Mouse (Mus musculus) limb, embryonic 12.5 days (tissue): ENCODE measurements around the gene Kiss1r. TPM values are rescaled to one million over a fixed set of nuclear protein-coding genes. Genes with fewer than 3 reads are reported as not detected.
A peak's percentile ranks its signal among the peaks of the same experiment; 100 is the strongest.

Source experiments
- ATAC-seq: fragments of 200-750 bp; cut with Nextera tagmentation; 2 replicates; pipeline ENCODE4 v1.8.0; 2017; ENCODE audit warnings: low read depth, moderate TSS enrichment; ENCODE audit not compliant: insufficient number of reproducible peaks, insufficient read depth, low FRiP score, low TSS enrichment
- H3K27ac ChIP-seq: fragments of 300-500 bp; sonication (generic); 2 replicates; pipeline ENCODE4 v1.5.1; 2016; ENCODE audit warnings: mild to moderate bottlenecking, moderate library complexity
- H3K27me3 ChIP-seq: fragments of 300-500 bp; sonication (generic); 2 replicates; pipeline ENCODE4 v1.6.1; 2016; ENCODE audit warnings: mild to moderate bottlenecking, moderate library complexity
- H3K36me3 ChIP-seq: fragments of 300-500 bp; sonication (generic); 2 replicates; pipeline ENCODE4 v1.6.1; 2016; ENCODE audit warnings: mild to moderate bottlenecking, moderate library complexity
- H3K4me1 ChIP-seq: fragments of 300-500 bp; sonication (generic); replicated peaks from 2 replicates; pipeline ENCODE4 v1.6.1; 2016
- H3K4me2 ChIP-seq: fragments of 300-500 bp; sonication (generic); 2 replicates; pipeline ENCODE4 v1.6.1; 2016; ENCODE audit warnings: mild to moderate bottlenecking, moderate library complexity
- H3K4me3 ChIP-seq: fragments of 300-500 bp; sonication (generic); replicated peaks from 2 replicates; pipeline ENCODE4 v1.5.1; 2016; ENCODE audit warnings: mild to moderate bottlenecking
- H3K9ac ChIP-seq: fragments of 300-500 bp; sonication (generic); replicated peaks from 2 replicates; pipeline ENCODE4 v1.6.1; 2016; ENCODE audit warnings: mild to moderate bottlenecking, moderate library complexity
- H3K9me3 ChIP-seq: fragments of 300-500 bp; sonication (generic); 2 replicates; pipeline ENCODE4 v1.6.1; 2016; ENCODE audit warnings: mild to moderate bottlenecking, moderate library complexity
- WGBS: fragments of 180-500 bp; shearing (Covaris S2); methylation state at CpG from one replicate; pipeline ENCODE4 v1.1.7; 2016; 5-methylcytosine and 5-hydroxymethylcytosine counted together
- polyA plus RNA-seq: library from polyadenylated mRNA; unstranded; fragments of >200 nt; fragmentation: Nextera tagmentation; extraction: Ambion mirVana; gene quantifications from 2 replicates; pipeline ENCODE4 v1.2.1, GENCODE M21; 2016

The Kiss1r gene
- polyA plus RNA-seq, 1 experiment from 2014 or later = 1.2 TPM

GRCm38 (mm10) chr10:79959847-79960601, 43.3 kb downstream of the Kiss1r start, which contains the start of gene Wdr18:
Gene Wdr18, plus strand, starts transcription at chr10:79960152.
- Histone ChIP-seq H3K9ac (peak within 1 kb of the TSS; percentile 83), H3K4me1 (peaks cover 28% of the 10 kb centered on the region), H3K27me3 (no peaks in the 10 kb centered on the region), H3K9me3 (no peaks in the 10 kb centered on the region), H3K27ac (peak within 1 kb of the TSS; percentile 75), H3K4me3 (peak within 1 kb of the TSS; percentile 97), H3K4me2 (peak within 1 kb of the TSS; percentile 74), H3K36me3 (peaks cover 39% of the 10 kb centered on the region)
- WGBS = under 1% methylated on average over 61 of the region's 61 CpGs
- ATAC-seq = peak; percentile 96

DNA sequence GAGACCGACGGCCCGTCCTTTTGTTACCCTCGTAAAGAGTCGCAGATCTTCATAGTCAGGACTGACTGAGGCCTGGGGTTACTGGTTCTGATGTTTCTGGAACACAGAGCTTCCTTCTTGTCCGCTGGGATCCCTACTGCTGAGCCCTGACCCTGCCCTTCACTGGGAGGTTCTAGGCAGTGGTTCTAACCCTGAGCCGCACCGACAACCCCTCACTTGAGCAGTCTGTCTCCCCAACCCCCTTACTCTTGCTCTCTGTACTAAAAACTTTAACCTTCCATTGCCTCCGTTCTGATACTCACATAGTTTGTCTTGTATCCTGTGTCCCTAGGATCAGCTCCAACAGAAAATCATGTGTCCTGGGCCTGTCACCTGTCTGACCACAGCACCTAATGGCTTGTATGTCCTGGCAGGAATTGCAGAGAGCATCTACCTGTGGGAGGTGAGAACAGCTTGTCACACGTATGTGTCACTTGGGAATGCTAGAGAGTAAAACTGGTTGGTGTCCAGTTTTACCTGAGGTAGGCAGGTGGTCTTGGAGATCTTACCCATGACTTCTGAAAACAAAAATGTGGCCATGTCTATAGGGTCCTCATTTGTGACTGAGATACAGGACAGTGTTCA, 44.0 kb downstream of the Kiss1r start:
- H3K27me3 ChIP-seq = no peaks in the 10 kb centered on the region
- peak overlapping the region; percentile 74 for H3K4me2 ChIP-seq
- peaks cover 47% of the 10 kb centered on the region for H3K36me3 ChIP-seq
- H3K4me3 ChIP-seq = peak overlapping the region; percentile 97
- H3K4me1 ChIP-seq = peaks cover 21% of the 10 kb centered on the region
- no peaks in the 10 kb centered on the region for H3K9me3 ChIP-seq
- 16% methylated on average over 10 of the region's 10 CpGs for WGBS
- ATAC-seq = no peak
- peak overlapping the region; percentile 83 for H3K9ac ChIP-seq
- H3K27ac ChIP-seq = no peak overlapping the region; the same call in 1 of the 2 replicates

DNA sequence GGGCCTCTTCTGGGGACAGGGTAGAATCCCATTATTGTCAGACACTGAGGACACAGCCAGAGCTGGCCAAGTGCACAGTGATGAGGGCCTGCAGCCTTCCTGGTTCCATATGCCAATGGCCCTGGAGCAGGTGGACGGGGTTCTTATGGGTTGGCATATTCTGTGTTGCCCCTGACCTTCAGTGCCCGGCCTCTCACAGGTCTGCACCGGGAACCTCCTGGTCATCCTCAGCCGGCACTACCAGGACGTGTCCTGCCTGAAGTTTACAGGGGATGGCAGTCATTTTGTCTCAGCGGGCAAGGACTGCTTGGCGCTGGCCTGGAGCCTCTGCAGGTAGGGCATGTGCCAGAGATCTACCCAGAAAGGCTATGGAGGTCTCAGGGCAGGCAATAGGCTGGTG, 48.0 kb downstream of the Kiss1r start:
- Histone ChIP-seq H3K4me3 (no peak overlapping the region), H3K4me2 (no peak overlapping the region), H3K9ac (no peak overlapping the region), H3K27ac (no peak overlapping the region), H3K4me1 (peaks cover 10% of the 10 kb centered on the region), H3K36me3 (peaks cover 79% of the 10 kb centered on the region), H3K27me3 (peaks cover 9% of the 10 kb centered on the region), H3K9me3 (no peaks in the 10 kb centered on the region)
- WGBS = 93% methylated on average over 7 of the region's 7 CpGs
- no peak for ATAC-seq

DNA sequence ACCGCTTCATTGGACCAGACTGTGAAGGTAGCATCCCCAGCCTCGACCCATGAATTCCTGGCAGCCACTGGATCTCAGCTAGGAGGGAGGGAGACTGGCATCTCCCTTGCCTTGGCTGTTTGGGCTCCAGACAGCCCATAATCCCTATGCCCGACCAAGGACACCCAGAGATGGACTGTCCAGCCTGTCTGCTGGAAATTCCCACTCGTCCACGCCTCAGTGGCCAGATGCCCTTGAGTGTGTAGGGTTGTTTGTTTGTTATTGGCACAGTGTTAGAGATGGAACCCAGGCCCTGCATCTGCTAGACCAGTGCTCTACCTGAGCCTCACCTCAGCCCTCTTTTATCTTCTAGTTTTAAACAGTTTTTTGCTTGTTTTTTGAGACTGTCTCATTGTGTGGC, 48.6 kb downstream of the Kiss1r start:
- H3K27me3 ChIP-seq = peaks cover 14% of the 10 kb centered on the region
- H3K4me2 ChIP-seq = no peak overlapping the region
- no peak overlapping the region for H3K9ac ChIP-seq
- no peak overlapping the region for H3K27ac ChIP-seq
- 87% methylated on average over 5 of the region's 5 CpGs for WGBS
- H3K36me3 ChIP-seq = peaks cover 79% of the 10 kb centered on the region
- no peak for ATAC-seq
- no peaks in the 10 kb centered on the region for H3K9me3 ChIP-seq
- H3K4me1 ChIP-seq = peaks cover 10% of the 10 kb centered on the region
- H3K4me3 ChIP-seq = no peak overlapping the region

DNA sequence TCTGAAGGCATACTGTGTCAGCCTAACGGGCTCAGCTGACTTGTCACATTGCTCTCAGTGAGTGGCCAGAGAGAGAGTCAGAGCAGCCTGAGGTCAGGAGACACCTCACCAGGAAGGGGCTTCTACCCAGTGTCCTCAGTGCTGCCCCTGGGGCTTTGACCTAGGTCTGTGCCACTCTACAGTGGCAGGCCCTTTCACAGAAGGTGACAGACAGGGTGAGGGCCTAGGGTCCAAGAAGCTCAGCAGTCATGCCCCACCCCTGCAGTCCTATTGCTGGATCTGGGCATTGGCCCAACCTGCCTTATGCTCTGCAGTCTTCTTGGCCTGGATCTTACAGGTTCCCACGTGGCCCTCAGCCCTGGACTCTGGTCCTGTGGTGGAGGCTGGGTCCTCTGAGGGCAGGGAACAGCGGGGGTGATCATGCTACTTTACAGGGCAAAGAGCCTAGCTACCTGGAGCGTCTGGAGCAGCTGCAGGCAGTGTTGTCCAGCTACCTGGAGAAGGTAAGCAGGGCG, 50.2 kb downstream of the Kiss1r start:
- no peak overlapping the region for H3K9ac ChIP-seq
- no peak overlapping the region for H3K4me3 ChIP-seq
- no peaks in the 10 kb centered on the region for H3K9me3 ChIP-seq
- H3K27me3 ChIP-seq = peaks cover 30% of the 10 kb centered on the region
- H3K4me1 ChIP-seq = peaks cover 14% of the 10 kb centered on the region
- no peak overlapping the region for H3K27ac ChIP-seq
- 90% methylated on average over 5 of the region's 5 CpGs for WGBS
- peaks cover 70% of the 10 kb centered on the region for H3K36me3 ChIP-seq
- ATAC-seq = no peak
- H3K4me2 ChIP-seq = no peak overlapping the region

DNA sequence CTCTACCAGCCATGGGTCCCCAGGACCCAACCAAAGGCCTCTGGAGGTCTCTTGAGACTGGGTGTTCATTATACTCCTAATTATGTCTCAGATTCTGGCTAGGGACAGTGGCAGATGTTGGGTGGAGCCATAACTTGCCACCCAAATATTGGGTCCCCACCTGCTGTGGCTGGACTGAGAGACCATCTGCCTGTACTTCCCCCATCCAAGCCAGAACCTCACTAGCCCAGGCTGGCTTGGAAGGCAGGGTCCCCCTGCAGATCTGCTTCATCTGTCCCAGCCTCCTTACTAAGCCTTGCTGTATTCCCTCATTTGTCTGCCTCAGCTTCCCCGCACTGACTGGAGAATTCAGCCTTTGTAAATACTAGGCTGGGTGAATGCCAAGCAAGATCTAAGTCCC, 51.4 kb downstream of the Kiss1r start:
- no peak for ATAC-seq
- WGBS = 97% methylated on average over 1 of the region's 1 CpGs
- Histone ChIP-seq H3K4me1 (peaks cover 14% of the 10 kb centered on the region), H3K4me2 (no peak overlapping the region), H3K36me3 (peaks cover 58% of the 10 kb centered on the region), H3K9me3 (no peaks in the 10 kb centered on the region), H3K27ac (no peak overlapping the region), H3K27me3 (peaks cover 41% of the 10 kb centered on the region), H3K4me3 (no peak overlapping the region), H3K9ac (no peak overlapping the region)

GRCm38 (mm10) chr10:79969124-79969568, 52.4 kb downstream of the Kiss1r start:
- peaks cover 54% of the 10 kb centered on the region for H3K36me3 ChIP-seq
- H3K4me1 ChIP-seq = peaks cover 14% of the 10 kb centered on the region
- H3K9ac ChIP-seq = no peak overlapping the region
- H3K4me2 ChIP-seq = no peak overlapping the region
- WGBS = 16% methylated on average over 3 of the region's 3 CpGs
- no peak overlapping the region for H3K4me3 ChIP-seq
- no peak for ATAC-seq
- no peaks in the 10 kb centered on the region for H3K9me3 ChIP-seq
- H3K27me3 ChIP-seq = peaks cover 49% of the 10 kb centered on the region
- no peak overlapping the region for H3K27ac ChIP-seq

DNA sequence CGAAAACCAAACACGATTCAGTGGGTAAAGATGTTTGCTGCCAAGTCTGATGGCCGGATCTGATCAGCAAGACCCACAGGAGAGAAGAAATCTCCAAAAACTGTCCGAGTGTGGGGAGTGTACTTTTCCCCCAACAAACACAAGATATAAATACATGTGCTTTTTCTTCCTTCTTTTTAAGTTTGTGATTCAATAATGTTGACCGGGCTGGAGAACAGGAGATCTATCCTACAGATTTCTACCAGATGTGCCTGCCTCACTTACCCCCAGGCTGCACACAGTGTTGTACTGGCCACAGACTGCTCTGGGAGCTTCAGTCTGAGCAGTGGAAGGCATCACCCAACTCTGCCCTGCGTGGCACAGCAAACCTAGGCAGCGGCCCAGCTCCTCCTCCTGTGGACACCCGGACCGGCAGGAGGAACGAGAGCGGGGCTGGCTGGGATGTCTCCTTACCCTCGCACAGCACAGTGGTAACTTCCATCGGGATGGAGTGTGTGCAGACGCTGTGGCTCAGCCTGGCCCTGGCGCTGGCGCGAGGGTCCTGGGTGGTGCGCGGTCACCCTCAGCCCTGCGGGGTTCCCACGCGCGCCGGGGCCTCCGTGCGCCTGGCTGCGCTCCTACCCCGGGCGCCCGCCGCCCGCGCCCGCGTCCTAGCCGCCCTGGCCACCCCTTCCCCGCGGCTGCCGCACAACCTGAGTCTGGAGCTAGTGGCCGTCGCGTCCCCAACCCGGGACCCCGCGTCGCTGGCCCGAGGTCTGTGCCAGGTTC, 53.8 kb downstream of the Kiss1r start, which contains the start of gene Grin3b:
Gene Grin3b, plus strand, starts transcription at position 301 of the 768 bp plus-strand sequence.
- ATAC-seq = 0 out of 2 replicates have a peak, but pooled peaks have one; percentile 15
- Histone ChIP-seq H3K27ac (no peak within 1 kb of the TSS), H3K9ac (peak within 1 kb of the TSS; percentile 74), H3K4me1 (peaks cover 14% of the 10 kb centered on the region), H3K4me3 (peak within 1 kb of the TSS; percentile 58), H3K9me3 (no peaks in the 10 kb centered on the region), H3K4me2 (peak within 1 kb of the TSS; percentile 94), H3K27me3 (peaks cover 50% of the 10 kb centered on the region), H3K36me3 (peaks cover 51% of the 10 kb centered on the region)
- 6% methylated on average over 47 of the region's 47 CpGs for WGBS

- H3K27me3 ChIP-seq = peaks cover 50% of the 10 kb centered on the region
- H3K9ac ChIP-seq = peak overlapping the region; percentile 74
- peaks cover 14% of the 10 kb centered on the region for H3K4me1 ChIP-seq
- no peak overlapping the region for H3K27ac ChIP-seq
- H3K9me3 ChIP-seq = no peaks in the 10 kb centered on the region
- peaks cover 51% of the 10 kb centered on the region for H3K36me3 ChIP-seq
- peak overlapping the region; percentile 58 for H3K4me3 ChIP-seq
- ATAC-seq = 0 out of 2 replicates have a peak, but pooled peaks have one; percentile 20
- 3% methylated on average over 21 of the region's 21 CpGs for whole genome bisulfite sequencing
- peak overlapping the region; percentile 94 for H3K4me2 ChIP-seq
Measured at GRCm38 (mm10) chr10:79971183-79971497, 54.4 kb downstream of the Kiss1r start.
